Mouse (Mus musculus) small intestine, adult 2 months (tissue): ENCODE data around the gene Cers2.

ENCODE experiments used
- CTCF ChIP-seq: fragments of 200-500 bp; IDR thresholded peaks from 2 replicates; pipeline ENCODE4 v1.5.1; 2012; ENCODE audit warnings: low read depth, mild to moderate bottlenecking, control low read depth, inconsistent platforms, low read length, moderate library complexity, mixed read lengths; ENCODE audit not compliant: insufficient replicate concordance, insufficient read length; ENCODE audit errors: extremely low read depth
- POLR2A ChIP-seq: fragments of 200-500 bp; IDR thresholded peaks from 2 replicates; pipeline ENCODE4 v1.6.1; 2012; ENCODE audit warnings: low read depth, mild to moderate bottlenecking, control low read depth, inconsistent platforms, low read length, moderate library complexity

DNA sequence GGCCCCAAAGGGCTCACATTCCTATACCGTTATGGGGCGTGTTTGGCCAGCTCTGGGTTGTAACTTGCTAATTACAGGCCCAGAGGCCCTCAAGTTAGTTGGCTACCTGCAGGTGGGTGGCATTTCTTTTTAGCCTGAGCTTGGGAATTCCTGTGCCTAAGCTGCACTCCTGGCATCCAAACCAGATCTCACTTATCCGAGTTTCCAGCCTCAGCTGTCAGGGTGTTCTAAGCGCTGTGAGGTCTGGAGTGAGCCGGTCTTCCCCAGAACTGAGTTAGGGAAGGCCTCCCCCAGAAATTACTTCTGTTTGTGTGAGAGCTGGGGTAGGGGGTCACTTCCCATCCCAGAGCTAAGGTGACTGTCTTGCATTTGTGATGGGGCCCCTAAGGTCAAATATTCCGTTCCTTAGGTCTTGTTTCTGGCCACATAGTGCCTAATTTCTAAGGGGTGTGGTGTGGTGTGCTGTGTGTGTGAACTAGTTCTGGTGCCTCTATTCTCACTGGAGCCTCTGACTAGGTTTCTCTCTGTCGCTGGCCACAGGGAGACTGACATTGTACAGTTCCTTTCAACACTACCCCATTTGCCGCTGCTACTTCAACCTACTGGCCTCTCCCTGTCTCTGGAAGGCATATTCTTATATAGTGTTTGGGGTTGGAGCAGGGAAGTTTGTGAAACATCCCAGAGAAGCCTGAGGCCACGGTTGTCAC is 1.4 kb downstream of the Cers2 start:
- no peak for TF ChIP-seq POLR2A
- TF ChIP-seq CTCF: no peak
